Mouse (Mus musculus): ENCODE data around the gene Bdh1.

- TF ChIP-seq CTCF (conservative IDR thresholded peaks at IDR 0.05; ENCODE audit: insufficient read depth, insufficient read length, low read depth, low read length) (no peak), POLR2A (IDR thresholded peaks at IDR 0.05; ENCODE audit: low read depth, low read length) (no peak)
These were observed 2.5 kb downstream of the Bdh1 start for GRCm38 (mm10) chr16:31424416-31425187.

Measured in kidney, adult 2 months (tissue).